Mouse (Mus musculus): ENCODE data around the gene Gm20671.

GRCm38 (mm10) chr5:32836976-32837375, 10.1 kb upstream of the Gm20671 start:
- TF ChIP-seq CTCF (IDR thresholded peaks at IDR 0.05; ENCODE audit: low read depth, low read length) (no peak), EP300 (IDR thresholded peaks at IDR 0.05; ENCODE audit: insufficient read depth, low read depth, low read length) (no peak), POLR2A (IDR thresholded peaks at IDR 0.05; ENCODE audit: insufficient read depth, low read length) (no peak)

Data from ES-Bruce4 (cell line).